8 mouse cellular contexts compared by ENCODE assay signal in the genomic region with DNA sequence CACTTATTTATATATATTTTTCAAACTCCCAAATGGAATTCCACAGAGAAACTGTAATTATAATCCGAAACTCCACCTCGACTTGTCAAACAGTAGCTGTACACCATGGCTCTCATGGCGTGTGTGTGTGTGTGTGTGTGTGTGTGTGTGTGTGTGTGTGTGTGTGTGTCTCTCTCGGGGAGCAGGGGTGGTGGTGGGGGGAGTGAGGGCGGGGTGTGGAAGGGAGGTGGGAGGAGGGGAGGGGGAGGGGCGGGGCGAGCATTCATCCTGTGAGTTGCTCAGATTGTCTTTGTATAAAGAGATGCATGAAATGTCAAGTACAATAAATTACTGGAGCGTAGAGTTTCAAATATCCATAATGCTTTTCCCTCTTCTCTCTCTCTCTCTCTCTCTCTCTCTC.
A peak's percentile ranks its signal among the peaks of the same experiment; 100 is the strongest.
DNase-seq lines count a peak whose midpoint lies in the region; ATAC-seq and TF ChIP-seq lines count a peak whose summit lies in the region.

No protein-coding gene starts in this region.

- no peaks in the 10 kb centered on the region for H3K9me3 ChIP-seq in intestine, embryonic 14.5 days (ENCODE audit: control insufficient read depth, low read length)
- H3K9me3 ChIP-seq in intestine, postnatal 0 days (ENCODE audit: control insufficient read depth): no peaks in the 10 kb centered on the region
- H3K9me3 ChIP-seq in hindbrain, embryonic 15.5 days: no peaks in the 10 kb centered on the region
- H3K9me3 ChIP-seq in stomach, embryonic 16.5 days (replicated peaks; ENCODE audit: control insufficient read depth, low read length): no peaks in the 10 kb centered on the region

- 86% methylated on average over 6 of the region's 8 CpGs for WGBS in intestine, embryonic 14.5 days
- WGBS in intestine, postnatal 0 days: 80% methylated on average over 8 of the region's 8 CpGs
- WGBS in hindbrain, embryonic 15.5 days: 17% methylated on average over 7 of the region's 8 CpGs
- 45% methylated on average over 8 of the region's 8 CpGs for WGBS in stomach, embryonic 16.5 days

- no peak for ATAC-seq in intestine, embryonic 14.5 days (replicated peaks; ENCODE audit: low FRiP score, low TSS enrichment, low read depth)
- no peak for ATAC-seq in intestine, postnatal 0 days
- ATAC-seq in hindbrain, embryonic 15.5 days (ENCODE audit: low FRiP score, low read depth): no peak
- no peak for ATAC-seq in stomach, embryonic 16.5 days (ENCODE audit: insufficient read depth, low FRiP score)
- ATAC-seq in erythroblast, adult 5-6 weeks (replicated peaks; ENCODE audit: low FRiP score, poor library complexity, severe bottlenecking): no peak

- DNase-seq in intestine, embryonic 14.5 days (ENCODE audit: low spot score): peak; percentile 15
- DNase-seq in testis, postnatal 10 days (ENCODE audit: low spot score): peak; percentile 53
- no peak for DNase-seq in testis, postnatal 14 days (ENCODE audit: low spot score)
- DNase-seq in gastrocnemius, postnatal 25 days: no peak

- TF ChIP-seq CTCF in intestine, postnatal 0 days (IDR thresholded peaks at IDR 0.05; ENCODE audit: low read depth): no peak

- H3K36me3 ChIP-seq in intestine, embryonic 14.5 days (ENCODE audit: control insufficient read depth, insufficient read depth, low read length): peaks cover 7% of the 10 kb centered on the region
- H3K36me3 ChIP-seq in intestine, postnatal 0 days (ENCODE audit: control insufficient read depth, insufficient read depth): peaks cover 2% of the 10 kb centered on the region
- H3K36me3 ChIP-seq in hindbrain, embryonic 15.5 days: no peaks in the 10 kb centered on the region
- no peaks in the 10 kb centered on the region for H3K36me3 ChIP-seq in stomach, embryonic 16.5 days (ENCODE audit: control insufficient read depth, insufficient read depth, low read length)

- H3K4me3 ChIP-seq in intestine, embryonic 14.5 days (ENCODE audit: low read depth, low read length): no peak overlapping the region
- no peak overlapping the region for H3K4me3 ChIP-seq in intestine, postnatal 0 days (ENCODE audit: low read depth, low read length)
- 0 out of 2 replicates have a peak overlapping the region, but pooled peaks have one; percentile 16 for H3K4me3 ChIP-seq in hindbrain, embryonic 15.5 days
- no peak overlapping the region for H3K4me3 ChIP-seq in stomach, embryonic 16.5 days (replicated peaks; ENCODE audit: low read length)

- peaks cover 12% of the 10 kb centered on the region for H3K4me1 ChIP-seq in intestine, embryonic 14.5 days (replicated peaks; ENCODE audit: control insufficient read depth, insufficient read depth, low read length)
- no peaks in the 10 kb centered on the region; the same call in 1 of the 2 replicates for H3K4me1 ChIP-seq in intestine, postnatal 0 days (replicated peaks; ENCODE audit: control insufficient read depth, insufficient read depth, low read length)
- H3K4me1 ChIP-seq in hindbrain, embryonic 15.5 days (replicated peaks): peaks cover 22% of the 10 kb centered on the region
- peaks cover 13% of the 10 kb centered on the region for H3K4me1 ChIP-seq in stomach, embryonic 16.5 days (ENCODE audit: control insufficient read depth, insufficient read depth, low read length)

- H3K27ac ChIP-seq in intestine, embryonic 14.5 days (ENCODE audit: low read depth): no peak overlapping the region
- no peak overlapping the region for H3K27ac ChIP-seq in intestine, postnatal 0 days (ENCODE audit: low read depth, low read length)
- H3K27ac ChIP-seq in hindbrain, embryonic 15.5 days (replicated peaks): 0 out of 2 replicates have a peak overlapping the region, but pooled peaks have one; percentile 67
- H3K27ac ChIP-seq in stomach, embryonic 16.5 days (ENCODE audit: low read length): no peak overlapping the region

- H3K27me3 ChIP-seq in intestine, embryonic 14.5 days (replicated peaks; ENCODE audit: control insufficient read depth, insufficient read depth, low read length): no peaks in the 10 kb centered on the region
- H3K27me3 ChIP-seq in intestine, postnatal 0 days (replicated peaks; ENCODE audit: control insufficient read depth, insufficient read depth, low read length): no peaks in the 10 kb centered on the region
- H3K27me3 ChIP-seq in hindbrain, embryonic 15.5 days: no peaks in the 10 kb centered on the region
- H3K27me3 ChIP-seq in stomach, embryonic 16.5 days (ENCODE audit: control insufficient read depth, insufficient read depth, low read length): no peaks in the 10 kb centered on the region

- no peak overlapping the region for H3K4me2 ChIP-seq in intestine, embryonic 14.5 days (ENCODE audit: low read length)
- no peak overlapping the region for H3K4me2 ChIP-seq in intestine, postnatal 0 days (replicated peaks; ENCODE audit: low read depth)
- peak overlapping the region; percentile 42 for H3K4me2 ChIP-seq in hindbrain, embryonic 15.5 days
- H3K4me2 ChIP-seq in stomach, embryonic 16.5 days (ENCODE audit: low read depth, low read length): peak overlapping the region; percentile 42; the same call in 1 of the 2 replicates

- H3K9ac ChIP-seq in intestine, embryonic 14.5 days (ENCODE audit: low read length): no peak overlapping the region
- no peak overlapping the region for H3K9ac ChIP-seq in intestine, postnatal 0 days (ENCODE audit: low read depth, low read length)
- no peak overlapping the region for H3K9ac ChIP-seq in hindbrain, embryonic 15.5 days
- H3K9ac ChIP-seq in stomach, embryonic 16.5 days (ENCODE audit: low read length): no peak overlapping the region

Comparison
In these comparisons a context has a peak if more than half of its experiments do, and no peak if none do; other contexts are left out.
1. DNase-seq: peak in intestine, embryonic 14.5 days (single experiment) and testis, postnatal 10 days (single experiment); none in testis, postnatal 14 days (single experiment) and gastrocnemius, postnatal 25 days (single experiment).
2. H3K4me2 ChIP-seq: peak in hindbrain, embryonic 15.5 days (single experiment) and stomach, embryonic 16.5 days (single experiment); none in intestine, embryonic 14.5 days (single experiment) and intestine, postnatal 0 days (single experiment).